Mouse (Mus musculus): ENCODE results near the gene Klkb1. TPM values are rescaled to one million over a fixed set of nuclear protein-coding genes. Genes with fewer than 3 reads are reported as not detected.
A peak's percentile ranks its signal among the peaks of the same experiment; 100 is the strongest.

Klkb1 gene
- polyA plus RNA-seq, 1 experiment: 0.24 TPM

- H3K27ac ChIP-seq (ENCODE audit: insufficient read depth, low read depth, low read length): no peak overlapping the region
- TF ChIP-seq POLR2A (IDR thresholded peaks at IDR 0.05; ENCODE audit: borderline replicate concordance, low read depth, low read length): no peak
- H3K4me1 ChIP-seq (ENCODE audit: control insufficient read depth, insufficient read depth, low read length): no peaks in the 10 kb centered on the region; the same call in 1 of the 2 replicates
- no peak overlapping the region for H3K4me3 ChIP-seq (ENCODE audit: insufficient read depth, low read length)
Observed at GRCm38 (mm10) chr8:45254194-45254842, 40.3 kb downstream of the Klkb1 start.

DNA sequence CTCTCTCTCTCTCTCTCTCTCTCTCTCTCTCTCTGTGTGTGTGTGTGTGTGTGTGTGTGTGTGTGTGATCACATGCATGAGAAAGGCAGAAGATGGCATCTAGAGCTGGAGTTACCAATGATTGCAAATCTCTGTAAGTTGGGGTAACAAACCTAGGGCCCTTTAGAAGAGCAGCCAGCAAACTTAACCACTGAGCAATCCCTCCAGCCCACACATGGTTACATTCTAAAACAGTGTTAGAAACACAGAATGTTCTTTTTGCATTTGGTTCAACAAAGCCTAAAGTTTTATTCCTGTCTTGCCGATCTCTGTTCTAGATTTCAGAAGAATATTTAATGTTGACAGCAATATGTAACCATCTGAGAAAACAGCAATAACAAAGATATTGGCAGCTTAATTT lies 41.1 kb downstream of the Klkb1 start:
- H3K27ac ChIP-seq (ENCODE audit: insufficient read depth, low read depth, low read length): no peak overlapping the region

GRCm38 (mm10) chr8:45253111-45253510 lies 41.5 kb downstream of the Klkb1 start:
- H3K4me1 ChIP-seq (ENCODE audit: control insufficient read depth, insufficient read depth, low read length): no peaks in the 10 kb centered on the region
- no peak overlapping the region for H3K4me3 ChIP-seq (ENCODE audit: insufficient read depth, low read length)
- H3K27ac ChIP-seq (ENCODE audit: insufficient read depth, low read depth, low read length): no peak overlapping the region
- TF ChIP-seq CTCF (IDR thresholded peaks at IDR 0.05; ENCODE audit: low read depth, low read length): no peak
- TF ChIP-seq POLR2A (IDR thresholded peaks at IDR 0.05; ENCODE audit: borderline replicate concordance, low read depth, low read length): no peak

More for the DNA sequence above, 41.1 kb downstream of the Klkb1 start:
- H3K4me3 ChIP-seq (ENCODE audit: insufficient read depth, low read length): no peak overlapping the region
- no peaks in the 10 kb centered on the region; the same call in 1 of the 2 replicates for H3K4me1 ChIP-seq (ENCODE audit: control insufficient read depth, insufficient read depth, low read length)
- no peak for TF ChIP-seq POLR2A (IDR thresholded peaks at IDR 0.05; ENCODE audit: borderline replicate concordance, low read depth, low read length)
- TF ChIP-seq CTCF (IDR thresholded peaks at IDR 0.05; ENCODE audit: low read depth, low read length): no peak

- no peak for TF ChIP-seq CTCF (IDR thresholded peaks at IDR 0.05; ENCODE audit: low read depth, low read length)
- no peak overlapping the region for H3K4me3 ChIP-seq (ENCODE audit: insufficient read depth, low read length)
Observed at GRCm38 (mm10) chr8:45246307-45246706, 48.4 kb downstream of the Klkb1 start.

GRCm38 (mm10) chr8:45239363-45239762 lies 55.3 kb downstream of the Klkb1 start:
- no peak overlapping the region for H3K27ac ChIP-seq (ENCODE audit: insufficient read depth, low read depth, low read length)
- no peak overlapping the region for H3K4me3 ChIP-seq (ENCODE audit: insufficient read depth, low read length)
- TF ChIP-seq POLR2A (IDR thresholded peaks at IDR 0.05; ENCODE audit: borderline replicate concordance, low read depth, low read length): no peak
- no peak for TF ChIP-seq CTCF (IDR thresholded peaks at IDR 0.05; ENCODE audit: low read depth, low read length)
- H3K4me1 ChIP-seq (ENCODE audit: control insufficient read depth, insufficient read depth, low read length): no peaks in the 10 kb centered on the region

More at GRCm38 (mm10) chr8:45246307-45246706, 48.4 kb downstream of the Klkb1 start:
- Histone ChIP-seq H3K27ac (ENCODE audit: insufficient read depth, low read depth, low read length) (no peak overlapping the region), H3K4me1 (ENCODE audit: control insufficient read depth, insufficient read depth, low read length) (no peaks in the 10 kb centered on the region)

GRCm38 (mm10) chr8:45238282-45238681 lies 56.4 kb downstream of the Klkb1 start:
- no peak overlapping the region for H3K27ac ChIP-seq (ENCODE audit: insufficient read depth, low read depth, low read length)
- TF ChIP-seq CTCF (IDR thresholded peaks at IDR 0.05; ENCODE audit: low read depth, low read length) (no peak), POLR2A (IDR thresholded peaks at IDR 0.05; ENCODE audit: borderline replicate concordance, low read depth, low read length) (no peak)
- no peak overlapping the region for H3K4me3 ChIP-seq (ENCODE audit: insufficient read depth, low read length)
- no peaks in the 10 kb centered on the region for H3K4me1 ChIP-seq (ENCODE audit: control insufficient read depth, insufficient read depth, low read length)

DNA sequence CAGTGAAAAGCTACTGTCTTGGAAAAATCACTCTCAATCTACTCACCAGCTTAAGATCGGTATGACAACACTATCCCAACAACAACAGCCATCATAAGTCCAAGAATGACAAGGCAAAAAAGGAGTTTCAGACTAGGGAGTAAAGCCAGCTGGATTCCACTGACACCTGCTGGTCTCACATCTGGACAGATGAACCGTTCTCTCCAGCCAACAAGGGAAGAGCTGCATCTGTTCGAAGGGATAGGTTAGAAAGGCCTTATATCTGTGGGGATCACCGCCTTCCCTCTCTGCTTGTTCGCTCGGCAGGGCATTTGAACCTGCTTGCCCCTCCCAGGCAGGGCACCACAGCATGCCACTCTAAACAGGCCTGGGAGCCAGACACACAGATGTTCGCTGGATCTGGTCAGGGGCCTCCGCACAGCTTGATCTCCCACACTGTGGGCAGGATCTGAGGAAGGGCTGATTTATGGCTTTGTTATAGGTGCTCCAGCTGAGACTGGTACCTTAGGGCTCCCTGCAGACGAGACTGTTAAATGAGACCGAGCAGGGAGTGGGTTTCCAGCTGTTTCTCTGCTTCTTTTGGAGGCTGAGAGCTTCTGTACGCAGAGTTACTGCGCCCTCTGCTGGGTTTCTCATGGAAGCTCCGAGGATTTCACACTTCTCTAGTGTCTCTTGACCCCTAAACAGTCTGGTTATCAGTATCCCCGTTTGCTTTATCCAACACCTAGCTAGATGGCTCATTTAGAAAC lies 58.3 kb downstream of the Klkb1 start:
- Histone ChIP-seq H3K4me3 (ENCODE audit: insufficient read depth, low read length) (no peak overlapping the region), H3K27ac (ENCODE audit: insufficient read depth, low read depth, low read length) (no peak overlapping the region), H3K4me1 (ENCODE audit: control insufficient read depth, insufficient read depth, low read length) (no peaks in the 10 kb centered on the region)
- peak; percentile 54 for TF ChIP-seq CTCF (IDR thresholded peaks at IDR 0.05; ENCODE audit: low read depth, low read length)
- no peak for TF ChIP-seq POLR2A (IDR thresholded peaks at IDR 0.05; ENCODE audit: borderline replicate concordance, low read depth, low read length)

GRCm38 (mm10) chr8:45235228-45235627 lies 59.4 kb downstream of the Klkb1 start:
- Histone ChIP-seq H3K27ac (ENCODE audit: insufficient read depth, low read depth, low read length) (no peak overlapping the region), H3K4me1 (ENCODE audit: control insufficient read depth, insufficient read depth, low read length) (no peaks in the 10 kb centered on the region), H3K4me3 (ENCODE audit: insufficient read depth, low read length) (no peak overlapping the region)
- no peak for TF ChIP-seq CTCF (IDR thresholded peaks at IDR 0.05; ENCODE audit: low read depth, low read length)
- no peak for TF ChIP-seq POLR2A (IDR thresholded peaks at IDR 0.05; ENCODE audit: borderline replicate concordance, low read depth, low read length)

DNA sequence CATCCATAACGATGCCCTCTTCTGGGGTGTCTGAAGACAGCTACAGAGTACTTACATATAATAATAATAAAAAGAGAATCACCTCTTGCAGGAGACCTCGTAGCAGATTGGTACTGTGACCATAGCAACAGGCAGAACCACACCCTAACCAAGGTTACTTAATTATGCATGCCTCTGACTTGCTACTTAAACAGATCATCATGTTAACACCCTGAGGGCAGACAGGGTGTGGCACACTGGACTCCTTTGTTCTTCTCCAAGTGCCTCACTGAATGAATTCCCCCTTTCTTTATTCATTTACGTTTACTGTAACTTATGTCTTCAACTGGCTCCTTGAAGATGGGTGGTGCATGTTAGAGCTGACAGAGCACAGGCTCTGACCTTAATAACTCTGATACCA lies 61.4 kb downstream of the Klkb1 start:
- TF ChIP-seq CTCF (IDR thresholded peaks at IDR 0.05; ENCODE audit: low read depth, low read length) (no peak), POLR2A (IDR thresholded peaks at IDR 0.05; ENCODE audit: borderline replicate concordance, low read depth, low read length) (no peak)
- H3K4me1 ChIP-seq (ENCODE audit: control insufficient read depth, insufficient read depth, low read length): no peaks in the 10 kb centered on the region
- H3K4me3 ChIP-seq (ENCODE audit: insufficient read depth, low read length): no peak overlapping the region
- no peak overlapping the region for H3K27ac ChIP-seq (ENCODE audit: insufficient read depth, low read depth, low read length)

Other genes starting within 250 kb of the Klkb1 start
- not detected in 2 replicates for gene Mtnr1a, start 225.7 kb downstream of the Klkb1 start, polyA plus RNA-seq (2012; ENCODE audit: insufficient read depth, insufficient read length, missing spikeins)
- not detected in 2 replicates for gene F11, start 32.8 kb downstream of the Klkb1 start, polyA plus RNA-seq (2012; ENCODE audit: insufficient read depth, insufficient read length, missing spikeins)
- not detected in 2 replicates for gene Gm45753, start 13.6 kb upstream of the Klkb1 start, polyA plus RNA-seq (2012; ENCODE audit: insufficient read depth, insufficient read length, missing spikeins)
- 59.1 and 61.2 TPM in 2 replicates for gene Cyp4v3, start 38.4 kb upstream of the Klkb1 start, polyA plus RNA-seq (2012; ENCODE audit: insufficient read depth, insufficient read length, missing spikeins)
- 0.29 and 0.50 TPM in 2 replicates for gene Fam149a, start 87.4 kb upstream of the Klkb1 start, polyA plus RNA-seq (2012; ENCODE audit: insufficient read depth, insufficient read length, missing spikeins)
- gene Tlr3, start 116.2 kb upstream of the Klkb1 start, polyA plus RNA-seq (2012; ENCODE audit: insufficient read depth, insufficient read length, missing spikeins): 13.9 and 14.3 TPM in 2 replicates
- gene Sorbs2, start 212.9 kb upstream of the Klkb1 start, polyA plus RNA-seq (2012; ENCODE audit: insufficient read depth, insufficient read length, missing spikeins): 0.43 TPM in 1 of 2 replicates, not detected in the other

Data from bone marrow macrophage, adult 2 months (primary cell).